18 mouse cellular contexts compared by ENCODE assay signal in the genomic region with DNA sequence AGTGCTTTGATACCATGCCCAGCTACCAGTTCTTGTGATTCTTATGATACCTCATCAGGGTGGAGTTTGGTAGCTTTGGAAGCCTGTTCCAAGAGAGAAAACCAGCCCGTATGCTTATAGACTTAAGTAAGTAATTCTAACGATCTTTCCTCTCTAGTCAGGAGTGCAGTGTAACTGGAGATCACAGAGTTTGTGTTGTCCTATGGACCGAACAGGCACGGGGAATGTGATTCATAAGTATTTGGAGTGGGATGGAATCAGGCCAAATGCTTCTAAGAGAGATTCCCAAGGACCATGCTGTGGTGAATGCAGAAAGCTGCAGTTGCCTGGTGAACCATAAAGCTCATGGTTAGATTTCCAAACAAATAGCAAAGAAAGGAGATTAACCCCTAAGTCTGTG. TPM values are rescaled to one million over a fixed set of nuclear protein-coding genes. Genes with fewer than 3 reads are reported as not detected.
DNase-seq lines count a peak whose midpoint lies in the region; ATAC-seq and TF ChIP-seq lines count a peak whose summit lies in the region.
"Had no signal": no experiment of that assay in that cellular context is flagged by ENCODE, and none has a peak within 500 bp of the region (broad histone marks: within the 10 kb centered on the region; RNA-seq: fewer than 3 reads in every experiment).

No protein-coding gene starts in this region.

- no peak overlapping the region for H3K4me2 ChIP-seq in forebrain, embryonic 14.5 days (ENCODE audit: low read length)
- no peak overlapping the region for H3K4me2 ChIP-seq in forebrain, embryonic 11.5 days (ENCODE audit: low read depth, low read length, severe bottlenecking)
- H3K4me2 ChIP-seq in heart, postnatal 0 days (ENCODE audit: low read depth, low read length): peak overlapping the region; percentile 50
- no peak overlapping the region for H3K4me2 ChIP-seq in lung, postnatal 0 days (replicated peaks; ENCODE audit: low read depth, low read length)
- H3K4me2 ChIP-seq in myocyte (ENCODE audit: low read depth): peak overlapping the region; percentile 54
- H3K4me2 ChIP-seq: forebrain, embryonic 13.5 days; limb, embryonic 12.5 days had no signal

- no peak for TF ChIP-seq EP300 in heart, postnatal 0 days (IDR thresholded peaks at IDR 0.05; ENCODE audit: low read depth)
- no peak for TF ChIP-seq EP300 in lung, postnatal 0 days (IDR thresholded peaks at IDR 0.05)

- H3K27me3 ChIP-seq in forebrain, embryonic 14.5 days (replicated peaks; ENCODE audit: control insufficient read depth, insufficient read depth, low read length): no peaks in the 10 kb centered on the region
- no peaks in the 10 kb centered on the region for H3K27me3 ChIP-seq in forebrain, embryonic 11.5 days (ENCODE audit: control insufficient read depth, insufficient read depth, low read length)
- H3K27me3 ChIP-seq in heart, postnatal 0 days (ENCODE audit: control insufficient read depth, insufficient read depth, low read length): no peaks in the 10 kb centered on the region
- no peaks in the 10 kb centered on the region for H3K27me3 ChIP-seq in lung, postnatal 0 days (replicated peaks; ENCODE audit: insufficient read depth, low read length)
- no peaks in the 10 kb centered on the region for H3K27me3 ChIP-seq in myocyte (ENCODE audit: control insufficient read depth, insufficient read depth, insufficient read length)
- H3K27me3 ChIP-seq: forebrain, embryonic 13.5 days; limb, embryonic 12.5 days had no signal

- TF ChIP-seq CTCF in heart, postnatal 0 days (IDR thresholded peaks at IDR 0.05; ENCODE audit: low read depth): no peak
- no peak for TF ChIP-seq CTCF in lung, postnatal 0 days (IDR thresholded peaks at IDR 0.05)

- no peaks in the 10 kb centered on the region for H3K4me1 ChIP-seq in forebrain, embryonic 14.5 days (ENCODE audit: control insufficient read depth, insufficient read depth, low read length)
- H3K4me1 ChIP-seq in forebrain, embryonic 11.5 days (replicated peaks; ENCODE audit: control insufficient read depth, insufficient read depth, low read length): no peaks in the 10 kb centered on the region
- H3K4me1 ChIP-seq in heart, postnatal 0 days (ENCODE audit: control insufficient read depth, insufficient read depth): no peaks in the 10 kb centered on the region
- H3K4me1 ChIP-seq in lung, postnatal 0 days (ENCODE audit: insufficient read depth, low read depth, low read length): peaks cover 5% of the 10 kb centered on the region; the same call in 1 of the 2 replicates
- H3K4me1 ChIP-seq: forebrain, embryonic 13.5 days; limb, embryonic 12.5 days had no signal

- H3K27ac ChIP-seq in forebrain, embryonic 14.5 days (ENCODE audit: low read depth, low read length): no peak overlapping the region
- H3K27ac ChIP-seq in forebrain, embryonic 11.5 days (ENCODE audit: low read depth, low read length): no peak overlapping the region
- H3K27ac ChIP-seq in heart, postnatal 0 days (ENCODE audit: low read depth): peak overlapping the region; percentile 46
- H3K27ac ChIP-seq in lung, postnatal 0 days (ENCODE audit: low read length): 0 out of 2 replicates have a peak overlapping the region, but pooled peaks have one; percentile 2
- H3K27ac ChIP-seq: forebrain, embryonic 13.5 days; layer of hippocampus, adult 2 months; left cerebral cortex, adult 2 months; limb, embryonic 12.5 days had no signal

- no peak overlapping the region for H3K4me3 ChIP-seq in forebrain, embryonic 14.5 days (ENCODE audit: low read depth, low read length)
- no peak overlapping the region for H3K4me3 ChIP-seq in forebrain, embryonic 11.5 days (ENCODE audit: low read depth, low read length)
- 0 out of 2 replicates have a peak overlapping the region, but pooled peaks have one; percentile 11 for H3K4me3 ChIP-seq in heart, postnatal 0 days (ENCODE audit: low read depth, low read length)
- H3K4me3 ChIP-seq in lung, postnatal 0 days (ENCODE audit: low read depth, low read length): no peak overlapping the region
- H3K4me3 ChIP-seq in myocyte: no peak overlapping the region
- H3K4me3 ChIP-seq: forebrain, embryonic 13.5 days; layer of hippocampus, adult 2 months; left cerebral cortex, adult 2 months; limb, embryonic 12.5 days had no signal

- peak; percentile 14 for DNase-seq in forebrain, embryonic 14.5 days (ENCODE audit: low spot score)
- DNase-seq in forebrain, embryonic 11.5 days (ENCODE audit: low spot score): no peak
- peak; percentile 43 for DNase-seq in heart, postnatal 0 days (ENCODE audit: low spot score)
- DNase-seq in heart, adult 18-20 months: no peak
- peak; percentile 66 for DNase-seq in lung, postnatal 0 days (ENCODE audit: low spot score)
- DNase-seq in lung, postnatal 4 days: no peak
- DNase-seq: adrenal gland, adult 8-10 months; B cell, adult 2 months; cerebellum, adult 8-10 months; kidney, adult 11 months; retina, postnatal 1 day had no signal

- H3K36me3 ChIP-seq in forebrain, embryonic 14.5 days (ENCODE audit: control insufficient read depth, insufficient read depth, low read length): no peaks in the 10 kb centered on the region
- H3K36me3 ChIP-seq in forebrain, embryonic 11.5 days (ENCODE audit: control insufficient read depth, insufficient read depth, low read length): no peaks in the 10 kb centered on the region
- H3K36me3 ChIP-seq in heart, postnatal 0 days (replicated peaks; ENCODE audit: control insufficient read depth, insufficient read depth, low read length): no peaks in the 10 kb centered on the region
- H3K36me3 ChIP-seq in lung, postnatal 0 days (ENCODE audit: insufficient read depth, low read length): no peaks in the 10 kb centered on the region
- H3K36me3 ChIP-seq in myocyte (ENCODE audit: control insufficient read depth, insufficient read depth): no peaks in the 10 kb centered on the region
- H3K36me3 ChIP-seq: limb, embryonic 12.5 days had no signal

- no peak overlapping the region for H3ac ChIP-seq in myocyte (ENCODE audit: control insufficient read depth, insufficient read length)

- H3K9ac ChIP-seq in forebrain, embryonic 14.5 days (ENCODE audit: low read length): no peak overlapping the region
- no peak overlapping the region for H3K9ac ChIP-seq in forebrain, embryonic 11.5 days (ENCODE audit: low read length)
- no peak overlapping the region for H3K9ac ChIP-seq in heart, postnatal 0 days (replicated peaks; ENCODE audit: low read depth, low read length)
- H3K9ac ChIP-seq in lung, postnatal 0 days (replicated peaks; ENCODE audit: low read depth): no peak overlapping the region
- H3K9ac ChIP-seq: forebrain, embryonic 13.5 days; limb, embryonic 12.5 days had no signal

- no peaks in the 10 kb centered on the region for H3K9me3 ChIP-seq in forebrain, embryonic 14.5 days (replicated peaks; ENCODE audit: control insufficient read depth, low read length)
- H3K9me3 ChIP-seq in forebrain, embryonic 11.5 days (ENCODE audit: control insufficient read depth, low read length): no peaks in the 10 kb centered on the region
- no peaks in the 10 kb centered on the region for H3K9me3 ChIP-seq in heart, postnatal 0 days (replicated peaks; ENCODE audit: control insufficient read depth, low read length)
- H3K9me3 ChIP-seq in lung, postnatal 0 days (ENCODE audit: low read length): no peaks in the 10 kb centered on the region
- H3K9me3 ChIP-seq: forebrain, embryonic 13.5 days; limb, embryonic 12.5 days had no signal

- ATAC-seq in forebrain, embryonic 14.5 days: no peak
- no peak for ATAC-seq in forebrain, embryonic 11.5 days (replicated peaks; ENCODE audit: low FRiP score)
- ATAC-seq in heart, postnatal 0 days (ENCODE audit: insufficient read depth, low read depth): peak; percentile 53; the same call in 1 of the 2 replicates
- peak; percentile 57 for ATAC-seq in lung, postnatal 0 days
- ATAC-seq: forebrain, embryonic 13.5 days; hindbrain, embryonic 16.5 days had no signal

- no peaks in the 10 kb centered on the region for H3K79me2 ChIP-seq in myocyte (ENCODE audit: control insufficient read depth, insufficient read depth)

- TF ChIP-seq POLR2A in myocyte (IDR thresholded peaks at IDR 0.05; ENCODE audit: insufficient read length, low read depth): no peak

- 61% methylated on average over 4 of the region's 4 CpGs for WGBS in forebrain, embryonic 14.5 days
- WGBS in forebrain, embryonic 11.5 days: 72% methylated on average over 4 of the region's 4 CpGs
- 34% methylated on average over 4 of the region's 4 CpGs for WGBS in heart, postnatal 0 days
- 22% methylated on average over 4 of the region's 4 CpGs for WGBS in lung, postnatal 0 days

TF ChIP-seq in myocyte, 11 proteins besides CTCF, POLR2A, EP300 and RAD21:
- TF ChIP-seq REST (IDR thresholded peaks at IDR 0.05; ENCODE audit: insufficient read depth, insufficient read length) (no peak), USF1 (IDR thresholded peaks at IDR 0.05; ENCODE audit: low read depth) (no peak), MAX (IDR thresholded peaks at IDR 0.05; ENCODE audit: low read depth) (no peak), MYOG (IDR thresholded peaks at IDR 0.05; ENCODE audit: control insufficient read depth in 1 of 3, insufficient read depth in 1 of 3, insufficient read length in 2 of 3, low read depth in 2 of 3) (no peak), POLR2AphosphoS2 (IDR thresholded peaks at IDR 0.05; ENCODE audit: insufficient read length, low read depth) (no peak)

RNA-seq across cellular contexts. Expression of a gene that starts 31.2 kb away (rescaled TPM):
- polyA plus RNA-seq in forebrain, embryonic 14.5 days (2014; fragmentation: Nextera tagmentation; extraction: Ambion mirVana): 4.1 and 4.4 TPM in 2 replicates
- polyA plus RNA-seq in forebrain, embryonic 11.5 days (2014; fragmentation: Nextera tagmentation; extraction: Ambion mirVana): 17.7 and 21.8 TPM in 2 replicates
- 37.0 and 43.7 TPM in 2 replicates for total RNA-seq in heart, postnatal 0 days (2014; rRNA removed; ENCODE audit: low replicate concordance)
- 25.5 and 35.2 TPM in 2 replicates for polyA plus RNA-seq in heart, postnatal 0 days (2015; fragmentation: Nextera tagmentation; extraction: Ambion mirVana)
- total RNA-seq in heart, adult 18-20 months (2021): 10 to 100 TPM; 42.7 to 51.6 TPM
- 54.6 and 57.6 TPM in 2 replicates for polyA plus RNA-seq in lung, postnatal 0 days (2015; fragmentation: Nextera tagmentation; extraction: Ambion mirVana)
- 1.1 TPM for polyA plus RNA-seq in myocyte (2012; fragmentation: generic; extraction: Trizol)
- total RNA-seq: neutrophil, adult 5-6 weeks had no signal

Comparison
In these comparisons a context has a peak if more than half of its experiments do, and no peak if none do; other contexts are left out.
1. DNase-seq: peak in forebrain, embryonic 14.5 days (single experiment), heart, postnatal 0 days (single experiment) and lung, postnatal 0 days (single experiment); none in forebrain, embryonic 11.5 days (single experiment), heart, adult 18-20 months (0 of 2) and lung, postnatal 4 days (0 of 2).
2. ATAC-seq: peak in heart, postnatal 0 days (single experiment) and lung, postnatal 0 days (single experiment); none in forebrain, embryonic 14.5 days (single experiment) and forebrain, embryonic 11.5 days (single experiment).
3. H3K27ac ChIP-seq: peak in heart, postnatal 0 days (single experiment) and lung, postnatal 0 days (single experiment); none in forebrain, embryonic 14.5 days (single experiment) and forebrain, embryonic 11.5 days (single experiment).
4. H3K4me2 ChIP-seq: peak in heart, postnatal 0 days (single experiment) and myocyte (single experiment); none in forebrain, embryonic 14.5 days (single experiment), forebrain, embryonic 11.5 days (single experiment) and lung, postnatal 0 days (single experiment).